Mouse (Mus musculus): ENCODE measurements around the gene Tenm2.

DNA sequence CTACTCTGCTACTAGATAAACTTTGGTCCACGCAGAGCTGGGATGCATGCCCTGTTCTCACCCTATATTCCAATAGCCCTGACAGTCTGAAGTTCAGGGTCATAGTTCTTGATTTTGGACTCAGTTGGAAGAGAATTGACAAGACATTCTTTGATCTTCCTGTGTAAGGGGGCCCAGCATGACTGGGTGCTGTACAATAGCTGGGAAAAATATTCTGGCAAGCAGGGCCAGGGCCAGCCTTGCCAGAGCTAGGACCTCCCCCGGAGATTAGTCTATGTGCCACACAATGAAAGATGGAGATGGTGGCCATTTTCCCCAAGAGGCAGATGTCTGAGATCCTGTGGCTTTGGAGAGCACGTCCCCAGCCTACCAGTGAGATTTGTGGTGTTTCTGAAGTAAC is 1021.2 kb downstream of the Tenm2 start:
- no peak for TF ChIP-seq CTCF (IDR thresholded peaks at IDR 0.05; ENCODE audit: control insufficient read depth, insufficient read depth, insufficient replicate concordance, low read depth, low read length)
- TF ChIP-seq POLR2A (IDR thresholded peaks at IDR 0.05; ENCODE audit: control insufficient read depth, low read depth, low read length): no peak

Measured in testis, adult 2 months (tissue).